Mouse (Mus musculus) midbrain, embryonic 16.5 days (tissue): ENCODE data around the gene Slc7a15. TPM values are rescaled to one million over a fixed set of nuclear protein-coding genes. Genes with fewer than 3 reads are reported as not detected.

Experiments used
- ATAC-seq: fragments of 200-750 bp; cut with Nextera tagmentation; 2 replicates; pipeline ENCODE4 v1.8.0; 2017; ENCODE audit warnings: moderate TSS enrichment
- H3K27ac ChIP-seq: fragments of 300-500 bp; sonication (generic); 2 replicates; pipeline ENCODE4 v1.5.1; 2014; ENCODE audit warnings: mild to moderate bottlenecking, low read length, mixed read lengths
- H3K27me3 ChIP-seq: fragments of 300-500 bp; sonication (generic); 2 replicates; pipeline ENCODE4 v1.6.1; 2014; ENCODE audit warnings: low read depth, low read length, mixed read lengths; ENCODE audit not compliant: control insufficient read depth, insufficient read depth
- H3K36me3 ChIP-seq: fragments of 300-500 bp; sonication (generic); 2 replicates; pipeline ENCODE4 v1.6.1; 2014; ENCODE audit warnings: mild to moderate bottlenecking, low read length, moderate library complexity, mixed read lengths; ENCODE audit not compliant: control insufficient read depth, insufficient read depth
- H3K4me1 ChIP-seq: fragments of 300-500 bp; sonication (generic); 2 replicates; pipeline ENCODE4 v1.6.1; 2014; ENCODE audit warnings: mild to moderate bottlenecking, low read length, mixed read lengths; ENCODE audit not compliant: control insufficient read depth, insufficient read depth
- H3K4me2 ChIP-seq: fragments of 300-500 bp; sonication (generic); 2 replicates; pipeline ENCODE4 v1.6.1; 2014; ENCODE audit warnings: mild to moderate bottlenecking, low read length, mixed read lengths
- H3K4me3 ChIP-seq: fragments of 300-500 bp; sonication (generic); 2 replicates; pipeline ENCODE4 v1.5.1; 2014; ENCODE audit warnings: low read depth, mild to moderate bottlenecking, low read length, moderate library complexity, mixed read lengths
- H3K9ac ChIP-seq: fragments of 300-500 bp; sonication (generic); 2 replicates; pipeline ENCODE4 v1.6.1; 2014; ENCODE audit warnings: low read depth, low read length, mixed read lengths
- H3K9me3 ChIP-seq: fragments of 300-500 bp; sonication (generic); replicated peaks from 2 replicates; pipeline ENCODE4 v1.6.1; 2014; ENCODE audit warnings: mild to moderate bottlenecking, low read length, mixed read lengths; ENCODE audit not compliant: control insufficient read depth, poor library complexity, severe bottlenecking
- WGBS: fragments of 180-500 bp; shearing (Covaris S2); extraction: QIAGEN DNeasy Blood & Tissue Kit; methylation state at CpG from one replicate; pipeline ENCODE4 v1.1.7; 2014; 5-methylcytosine and 5-hydroxymethylcytosine counted together
- polyA plus RNA-seq: library from polyadenylated mRNA; unstranded; fragments of >200 nt; fragmentation: Nextera tagmentation; extraction: Ambion mirVana; gene quantifications from 2 replicates; pipeline ENCODE4 v1.2.1, GENCODE M21; 2015

The Slc7a15 gene
- polyA plus RNA-seq, 1 experiment from 2014 or later: not detected

DNA sequence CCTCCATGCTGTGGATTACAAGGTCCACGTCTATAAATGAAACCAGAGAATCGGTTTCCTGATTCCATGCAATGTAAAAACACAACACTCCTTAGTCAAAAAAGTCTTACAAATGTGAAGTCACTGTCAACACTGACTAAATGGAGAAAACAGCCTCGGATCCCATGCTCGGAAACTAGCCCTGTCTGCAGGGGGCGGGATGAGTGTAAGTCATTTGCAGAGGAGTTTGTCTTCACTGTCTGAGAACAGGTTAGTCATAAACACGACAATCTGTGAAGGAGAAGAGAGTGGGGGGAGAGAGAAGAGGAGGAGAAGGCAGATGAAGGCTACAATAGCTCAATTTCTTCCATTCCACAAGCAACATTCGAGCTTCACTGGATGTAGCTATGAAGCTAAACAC lies 113.6 kb downstream of the Slc7a15 start:
- Histone ChIP-seq H3K9me3 (no peaks in the 10 kb centered on the region), H3K4me2 (no peak overlapping the region), H3K27me3 (no peaks in the 10 kb centered on the region), H3K4me3 (no peak overlapping the region), H3K27ac (no peak overlapping the region), H3K4me1 (no peaks in the 10 kb centered on the region), H3K9ac (no peak overlapping the region), H3K36me3 (no peaks in the 10 kb centered on the region)
- no peak for ATAC-seq
- 88% methylated on average over 7 of the region's 7 CpGs for WGBS

DNA sequence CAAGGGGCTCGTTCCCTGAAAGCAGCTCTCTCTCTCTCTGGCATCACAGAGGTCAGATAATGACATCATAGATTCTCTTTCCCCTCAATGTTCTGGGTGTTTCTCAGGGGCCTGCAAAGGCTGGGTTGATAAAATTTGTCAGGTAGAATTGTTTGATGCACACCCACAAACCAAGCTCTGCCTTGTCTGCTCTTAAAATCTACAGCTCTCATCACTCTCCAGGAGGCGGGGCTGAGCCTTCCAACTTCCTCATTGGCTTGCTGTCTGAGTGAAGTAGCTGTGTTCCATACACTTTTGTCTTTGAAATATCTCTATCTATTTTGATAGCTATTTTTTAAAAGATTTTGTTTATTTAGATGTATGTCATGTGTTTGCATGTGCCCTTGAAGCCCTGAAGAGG lies 116.7 kb downstream of the Slc7a15 start:
- Histone ChIP-seq H3K9me3 (no peaks in the 10 kb centered on the region), H3K27ac (no peak overlapping the region), H3K4me1 (no peaks in the 10 kb centered on the region), H3K4me2 (no peak overlapping the region), H3K4me3 (no peak overlapping the region), H3K36me3 (no peaks in the 10 kb centered on the region), H3K9ac (no peak overlapping the region), H3K27me3 (no peaks in the 10 kb centered on the region)
- ATAC-seq: no peak
- 72% methylated on average over 2 of the region's 2 CpGs for WGBS

Other genes with a start within 250 kb of the Slc7a15 start
- 75.7 and 80.0 TPM in 2 replicates for gene Rhob, start 99.1 kb downstream of the Slc7a15 start, polyA plus RNA-seq
- 48.9 and 55.1 TPM in 2 replicates for gene Pum2, start 75.1 kb upstream of the Slc7a15 start, polyA plus RNA-seq
- gene Sdc1, start 172.3 kb upstream of the Slc7a15 start, polyA plus RNA-seq: 16.7 and 19.0 TPM in 2 replicates